Mouse (Mus musculus): ENCODE measurements at regions not wholly inside any gene's neighbourhood (a gene's known extent, or its start where the extent isn't known, plus 50 kb on each side); places are given as distances from the start of the nearest gene placed in this dataset.

GRCm38 (mm10) chr8:36361818-36362217, 596.2 kb downstream of the Gm19410 start:
- Histone ChIP-seq H3K27ac (ENCODE audit: insufficient read depth, low read depth, low read length) (no peak overlapping the region), H3K4me3 (ENCODE audit: low read depth, low read length) (no peak overlapping the region), H3K4me1 (ENCODE audit: control insufficient read depth, insufficient read depth, insufficient read length, low read length) (no peaks in the 10 kb centered on the region), H3K36me3 (ENCODE audit: control insufficient read depth, insufficient read depth, low read length) (no peaks in the 10 kb centered on the region), H3K27me3 (ENCODE audit: control insufficient read depth, insufficient read depth, low read length) (no peaks in the 10 kb centered on the region)
- WGBS: 39% methylated on average over 8 of the region's 8 CpGs
- TF ChIP-seq CTCF (IDR thresholded peaks at IDR 0.05; ENCODE audit: extremely low read depth, insufficient read length, insufficient replicate concordance, low read depth, low read length): no peak
- no peak for TF ChIP-seq POLR2A (IDR thresholded peaks at IDR 0.05; ENCODE audit: low read depth, low read length)

- Histone ChIP-seq H3K36me3 (ENCODE audit: control insufficient read depth, insufficient read depth, low read length) (no peaks in the 10 kb centered on the region), H3K27ac (ENCODE audit: insufficient read depth, low read depth, low read length) (no peak overlapping the region), H3K4me1 (ENCODE audit: control insufficient read depth, insufficient read depth, insufficient read length, low read length) (no peaks in the 10 kb centered on the region), H3K4me3 (ENCODE audit: low read depth, low read length) (no peak overlapping the region), H3K27me3 (ENCODE audit: control insufficient read depth, insufficient read depth, low read length) (no peaks in the 10 kb centered on the region)
- TF ChIP-seq CTCF (IDR thresholded peaks at IDR 0.05; ENCODE audit: extremely low read depth, insufficient read length, insufficient replicate concordance, low read depth, low read length): no peak
- no peak for TF ChIP-seq POLR2A (IDR thresholded peaks at IDR 0.05; ENCODE audit: low read depth, low read length)
- WGBS: 30% methylated on average over 9 of the region's 9 CpGs
Measured at GRCm38 (mm10) chr8:36363291-36363690, 597.7 kb downstream of the Gm19410 start.

- Histone ChIP-seq H3K27me3 (ENCODE audit: control insufficient read depth, insufficient read depth, low read length) (no peaks in the 10 kb centered on the region), H3K4me3 (ENCODE audit: low read depth, low read length) (no peak overlapping the region), H3K4me1 (ENCODE audit: control insufficient read depth, insufficient read depth, insufficient read length, low read length) (no peaks in the 10 kb centered on the region), H3K36me3 (ENCODE audit: control insufficient read depth, insufficient read depth, low read length) (no peaks in the 10 kb centered on the region), H3K27ac (ENCODE audit: insufficient read depth, low read depth, low read length) (no peak overlapping the region)
- TF ChIP-seq POLR2A (IDR thresholded peaks at IDR 0.05; ENCODE audit: low read depth, low read length) (no peak), CTCF (IDR thresholded peaks at IDR 0.05; ENCODE audit: extremely low read depth, insufficient read length, insufficient replicate concordance, low read depth, low read length) (no peak)
- WGBS: 79% methylated on average over 6 of the region's 6 CpGs
Measured at GRCm38 (mm10) chr8:36364567-36365231, 599.1 kb downstream of the Gm19410 start.

- no peaks in the 10 kb centered on the region for H3K27me3 ChIP-seq (ENCODE audit: control insufficient read depth, insufficient read depth, low read length)
- WGBS: 46% methylated on average over 2 of the region's 2 CpGs
- H3K4me3 ChIP-seq (ENCODE audit: low read depth, low read length): no peak overlapping the region
- TF ChIP-seq POLR2A (IDR thresholded peaks at IDR 0.05; ENCODE audit: low read depth, low read length) (no peak), CTCF (IDR thresholded peaks at IDR 0.05; ENCODE audit: extremely low read depth, insufficient read length, insufficient replicate concordance, low read depth, low read length) (no peak)
- H3K27ac ChIP-seq (ENCODE audit: insufficient read depth, low read depth, low read length): no peak overlapping the region
- no peaks in the 10 kb centered on the region for H3K36me3 ChIP-seq (ENCODE audit: control insufficient read depth, insufficient read depth, low read length)
- no peaks in the 10 kb centered on the region for H3K4me1 ChIP-seq (ENCODE audit: control insufficient read depth, insufficient read depth, insufficient read length, low read length)
Measured at GRCm38 (mm10) chr8:36365945-36366344, 600.4 kb downstream of the Gm19410 start.

- no peak for TF ChIP-seq POLR2A (IDR thresholded peaks at IDR 0.05; ENCODE audit: low read depth, low read length)
- Histone ChIP-seq H3K4me1 (ENCODE audit: control insufficient read depth, insufficient read depth, insufficient read length, low read length) (no peaks in the 10 kb centered on the region), H3K27me3 (ENCODE audit: control insufficient read depth, insufficient read depth, low read length) (no peaks in the 10 kb centered on the region; the same call in 1 of the 2 replicates), H3K4me3 (ENCODE audit: low read depth, low read length) (no peak overlapping the region), H3K36me3 (ENCODE audit: control insufficient read depth, insufficient read depth, low read length) (no peaks in the 10 kb centered on the region), H3K27ac (ENCODE audit: insufficient read depth, low read depth, low read length) (no peak overlapping the region)
- WGBS: 40% methylated on average over 5 of the region's 5 CpGs
Measured at GRCm38 (mm10) chr8:36376579-36377350, 611.2 kb downstream of the Gm19410 start.

GRCm38 (mm10) chr8:36394487-36394886, 598.9 kb upstream of the AI429214 start:
- Histone ChIP-seq H3K27me3 (ENCODE audit: control insufficient read depth, insufficient read depth, low read length) (no peaks in the 10 kb centered on the region), H3K4me1 (ENCODE audit: control insufficient read depth, insufficient read depth, insufficient read length, low read length) (no peaks in the 10 kb centered on the region), H3K27ac (ENCODE audit: insufficient read depth, low read depth, low read length) (no peak overlapping the region), H3K36me3 (ENCODE audit: control insufficient read depth, insufficient read depth, low read length) (no peaks in the 10 kb centered on the region), H3K4me3 (ENCODE audit: low read depth, low read length) (no peak overlapping the region)
- WGBS: 64% methylated on average over 9 of the region's 9 CpGs
- TF ChIP-seq POLR2A (IDR thresholded peaks at IDR 0.05; ENCODE audit: low read depth, low read length) (no peak), CTCF (IDR thresholded peaks at IDR 0.05; ENCODE audit: extremely low read depth, insufficient read length, insufficient replicate concordance, low read depth, low read length) (no peak)

GRCm38 (mm10) chr8:36396493-36396892, 596.9 kb upstream of the AI429214 start:
- no peaks in the 10 kb centered on the region for H3K36me3 ChIP-seq (ENCODE audit: control insufficient read depth, insufficient read depth, low read length)
- no peak overlapping the region for H3K27ac ChIP-seq (ENCODE audit: insufficient read depth, low read depth, low read length)
- no peaks in the 10 kb centered on the region for H3K4me1 ChIP-seq (ENCODE audit: control insufficient read depth, insufficient read depth, insufficient read length, low read length)
- no peak overlapping the region for H3K4me3 ChIP-seq (ENCODE audit: low read depth, low read length)
- TF ChIP-seq CTCF (IDR thresholded peaks at IDR 0.05; ENCODE audit: extremely low read depth, insufficient read length, insufficient replicate concordance, low read depth, low read length) (no peak), POLR2A (IDR thresholded peaks at IDR 0.05; ENCODE audit: low read depth, low read length) (no peak)
- 81% methylated on average over 1 of the region's 1 CpGs for WGBS
- no peaks in the 10 kb centered on the region for H3K27me3 ChIP-seq (ENCODE audit: control insufficient read depth, insufficient read depth, low read length)

All from small intestine, adult 2 months (tissue).